Mouse (Mus musculus): ENCODE data around the gene Sema4d.
A peak's percentile ranks its signal among the peaks of the same experiment; 100 is the strongest.

Sema4d gene

DNA sequence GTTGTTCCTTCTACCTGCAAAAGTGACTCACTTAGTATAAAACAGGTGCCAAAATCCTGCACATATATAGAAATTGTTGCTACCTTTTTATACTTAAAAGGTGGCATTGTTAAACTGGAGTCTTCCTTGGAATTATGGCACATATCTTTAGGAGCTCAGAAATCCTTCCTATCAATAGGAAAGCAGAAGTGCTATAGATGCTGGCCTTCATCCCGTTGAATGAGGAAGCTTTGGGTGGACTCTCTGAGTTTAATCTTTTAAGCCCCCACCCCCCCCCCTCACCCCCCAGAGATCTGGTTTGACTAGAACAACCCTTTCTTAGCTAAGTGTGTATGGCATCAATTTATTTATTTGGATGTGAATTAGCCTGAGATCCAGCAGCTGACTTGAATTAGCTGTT, 143.8 kb downstream of the Sema4d start:
- no peaks in the 10 kb centered on the region for H3K9me3 ChIP-seq (ENCODE audit: low read length)
- H3K36me3 ChIP-seq (ENCODE audit: insufficient read depth, low read length) = peaks cover 68% of the 10 kb centered on the region
- peaks cover 58% of the 10 kb centered on the region for H3K4me1 ChIP-seq (replicated peaks; ENCODE audit: low read depth, low read length)
- no peak for TF ChIP-seq CTCF (conservative IDR thresholded peaks at IDR 0.05; ENCODE audit: low read length)
- H3K27me3 ChIP-seq (ENCODE audit: insufficient read depth, low read length) = no peaks in the 10 kb centered on the region
- no peak overlapping the region for H3K4me3 ChIP-seq (replicated peaks; ENCODE audit: low read length)

GRCm38 (mm10) chr13:51648237-51648636, 145.3 kb downstream of the Sema4d start:
- TF ChIP-seq NANOG (IDR thresholded peaks at IDR 0.05; ENCODE audit: borderline replicate concordance, low read length) = no peak
- no peak for TF ChIP-seq POU5F1 (IDR thresholded peaks at IDR 0.05; ENCODE audit: borderline replicate concordance, low read length)
- Histone ChIP-seq H3K36me3 (ENCODE audit: insufficient read depth, low read length) (peaks cover 54% of the 10 kb centered on the region), H3K9me3 (ENCODE audit: low read length) (no peaks in the 10 kb centered on the region), H3K4me3 (replicated peaks; ENCODE audit: low read length) (peak overlapping the region; percentile 99), H3K4me1 (replicated peaks; ENCODE audit: low read depth, low read length) (peaks cover 63% of the 10 kb centered on the region), H3K27me3 (ENCODE audit: insufficient read depth, low read length) (no peaks in the 10 kb centered on the region)

DNA sequence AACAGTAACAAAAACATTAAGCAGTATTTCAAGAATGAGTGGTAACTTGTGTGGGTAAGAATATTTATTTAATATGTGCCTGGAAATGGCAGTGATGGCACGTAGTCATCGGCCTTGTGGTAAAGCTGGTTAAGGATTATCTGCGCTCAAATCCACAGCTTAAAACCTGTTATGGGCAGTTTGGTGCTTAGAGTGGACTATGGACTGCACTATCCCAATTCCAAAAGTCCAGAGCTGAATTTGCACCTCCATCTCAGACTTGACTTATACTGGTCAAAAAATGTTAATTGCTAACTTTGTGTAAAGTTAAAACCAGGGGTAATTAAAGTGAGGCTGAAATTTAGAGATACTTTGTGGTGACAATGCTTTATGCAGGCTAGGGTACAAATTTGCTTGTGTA, 145.8 kb downstream of the Sema4d start:
- peak overlapping the region; percentile 99 for H3K4me3 ChIP-seq (replicated peaks; ENCODE audit: low read length)
- no peak for TF ChIP-seq POU5F1 (IDR thresholded peaks at IDR 0.05; ENCODE audit: borderline replicate concordance, low read length)
- H3K36me3 ChIP-seq (ENCODE audit: insufficient read depth, low read length) = peaks cover 49% of the 10 kb centered on the region
- H3K4me1 ChIP-seq (replicated peaks; ENCODE audit: low read depth, low read length) = peaks cover 58% of the 10 kb centered on the region
- no peaks in the 10 kb centered on the region for H3K27me3 ChIP-seq (ENCODE audit: insufficient read depth, low read length)
- H3K9me3 ChIP-seq (ENCODE audit: low read length) = no peaks in the 10 kb centered on the region

- H3K4me3 ChIP-seq (replicated peaks; ENCODE audit: low read length) = peak overlapping the region; percentile 99
- H3K4me1 ChIP-seq (replicated peaks; ENCODE audit: low read depth, low read length) = peaks cover 64% of the 10 kb centered on the region
- TF ChIP-seq NANOG (IDR thresholded peaks at IDR 0.05; ENCODE audit: borderline replicate concordance, low read length) (no peak), POU5F1 (IDR thresholded peaks at IDR 0.05; ENCODE audit: borderline replicate concordance, low read length) (no peak), CTCF (conservative IDR thresholded peaks at IDR 0.05; ENCODE audit: low read length) (no peak)
- no peaks in the 10 kb centered on the region for H3K27me3 ChIP-seq (ENCODE audit: insufficient read depth, low read length)
- no peaks in the 10 kb centered on the region for H3K9me3 ChIP-seq (ENCODE audit: low read length)
- H3K36me3 ChIP-seq (ENCODE audit: insufficient read depth, low read length) = peaks cover 44% of the 10 kb centered on the region
Observed at GRCm38 (mm10) chr13:51646362-51647027, 147.1 kb downstream of the Sema4d start.

- H3K4me1 ChIP-seq (replicated peaks; ENCODE audit: low read depth, low read length) = peaks cover 61% of the 10 kb centered on the region
- TF ChIP-seq CTCF (conservative IDR thresholded peaks at IDR 0.05; ENCODE audit: low read length) = no peak
- no peak for TF ChIP-seq NANOG (IDR thresholded peaks at IDR 0.05; ENCODE audit: borderline replicate concordance, low read length)
- no peak for TF ChIP-seq POU5F1 (IDR thresholded peaks at IDR 0.05; ENCODE audit: borderline replicate concordance, low read length)
- H3K27me3 ChIP-seq (ENCODE audit: insufficient read depth, low read length) = no peaks in the 10 kb centered on the region
- H3K4me3 ChIP-seq (replicated peaks; ENCODE audit: low read length) = peak overlapping the region; percentile 99
- H3K9me3 ChIP-seq (ENCODE audit: low read length) = no peaks in the 10 kb centered on the region
- H3K36me3 ChIP-seq (ENCODE audit: insufficient read depth, low read length) = peaks cover 40% of the 10 kb centered on the region
Observed at GRCm38 (mm10) chr13:51645872-51646271, 147.7 kb downstream of the Sema4d start.

GRCm38 (mm10) chr13:51644829-51645789, 148.4 kb downstream of the Sema4d start, which contains the start of gene Cks2:
Gene Cks2, plus strand, starts transcription at chr13:51645232.
- Histone ChIP-seq H3K4me3 (replicated peaks; ENCODE audit: low read length) (peak within 1 kb of the TSS; percentile 99), H3K36me3 (ENCODE audit: insufficient read depth, low read length) (peaks cover 36% of the 10 kb centered on the region), H3K4me1 (replicated peaks; ENCODE audit: low read depth, low read length) (peaks cover 57% of the 10 kb centered on the region), H3K9me3 (ENCODE audit: low read length) (no peaks in the 10 kb centered on the region), H3K27me3 (ENCODE audit: insufficient read depth, low read length) (no peaks in the 10 kb centered on the region)
- no peak for TF ChIP-seq NANOG (IDR thresholded peaks at IDR 0.05; ENCODE audit: borderline replicate concordance, low read length)
- TF ChIP-seq POU5F1 (IDR thresholded peaks at IDR 0.05; ENCODE audit: borderline replicate concordance, low read length) = no peak
- no peak for TF ChIP-seq CTCF (conservative IDR thresholded peaks at IDR 0.05; ENCODE audit: low read length)

GRCm38 (mm10) chr13:51643924-51644828, 149.4 kb downstream of the Sema4d start:
- H3K9me3 ChIP-seq (ENCODE audit: low read length) = no peaks in the 10 kb centered on the region
- H3K36me3 ChIP-seq (ENCODE audit: insufficient read depth, low read length) = peaks cover 27% of the 10 kb centered on the region
- no peak for TF ChIP-seq NANOG (IDR thresholded peaks at IDR 0.05; ENCODE audit: borderline replicate concordance, low read length)
- TF ChIP-seq POU5F1 (IDR thresholded peaks at IDR 0.05; ENCODE audit: borderline replicate concordance, low read length) = no peak
- TF ChIP-seq CTCF (conservative IDR thresholded peaks at IDR 0.05; ENCODE audit: low read length) = no peak

More at GRCm38 (mm10) chr13:51643924-51644828, 149.4 kb downstream of the Sema4d start:
- H3K4me3 ChIP-seq (replicated peaks; ENCODE audit: low read length) = peak overlapping the region; percentile 99
- peaks cover 48% of the 10 kb centered on the region for H3K4me1 ChIP-seq (replicated peaks; ENCODE audit: low read depth, low read length)
- H3K27me3 ChIP-seq (ENCODE audit: insufficient read depth, low read length) = no peaks in the 10 kb centered on the region

Data from E14TG2a.4 (cell line).